Mouse (Mus musculus) layer of hippocampus, postnatal 25 days (tissue): ENCODE data around the gene Spsb1. TPM values are rescaled to one million over a fixed set of nuclear protein-coding genes. Genes with fewer than 3 reads are reported as not detected.

ENCODE experiments used
- DNase-seq, 2 experiments: peaks; one replicate each; pipeline ENCODE4 v3.0.0; 2022; ENCODE audit warnings: mixed read lengths in 2 of 2, low spot score in 1 of 2; ENCODE audit errors: extremely low spot score in 1 of 2
- total RNA-seq, 2 experiments: library from RNA; stranded (reverse); gene quantifications; 2 replicates each; pipeline ENCODE4 v1.2.3; 2021

The Spsb1 gene
- total RNA-seq, 2 experiments from 2014 or later, result 23.8 to 25.5 TPM

DNA sequence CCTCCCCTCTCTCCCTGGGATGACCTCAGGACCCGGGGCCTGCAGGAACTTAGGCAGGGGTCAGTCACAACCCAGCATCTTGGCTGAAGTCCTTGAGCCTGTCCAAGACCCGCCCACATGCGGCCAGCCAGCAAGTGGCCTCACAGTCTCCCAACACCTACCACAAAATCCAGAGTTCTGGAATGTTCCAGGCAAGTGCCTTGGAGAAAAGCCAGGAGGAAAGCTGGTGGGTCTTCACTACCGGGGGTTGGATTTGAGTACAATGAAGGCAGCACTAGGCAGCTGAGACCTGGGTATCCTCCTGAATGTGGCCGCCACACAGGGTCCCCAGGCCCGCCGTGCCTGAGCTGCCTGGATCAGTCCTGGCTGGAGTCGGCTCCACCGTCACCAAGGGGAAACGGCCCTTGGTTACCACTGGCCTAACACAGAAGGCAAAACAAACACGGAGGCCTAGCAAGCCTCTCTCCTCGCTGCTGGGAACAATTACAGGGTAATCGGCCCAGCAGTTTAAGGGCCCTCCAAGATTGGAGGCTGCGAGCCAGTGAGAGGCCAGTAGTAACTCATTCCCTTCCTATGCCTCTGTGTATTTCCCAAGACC lies 32.6 kb downstream of the Spsb1 start:
- DNase-seq, result no peak

GRCm38 (mm10) chr4:149920886-149921285 lies 34.0 kb downstream of the Spsb1 start:
- DNase-seq, result no peak

DNA sequence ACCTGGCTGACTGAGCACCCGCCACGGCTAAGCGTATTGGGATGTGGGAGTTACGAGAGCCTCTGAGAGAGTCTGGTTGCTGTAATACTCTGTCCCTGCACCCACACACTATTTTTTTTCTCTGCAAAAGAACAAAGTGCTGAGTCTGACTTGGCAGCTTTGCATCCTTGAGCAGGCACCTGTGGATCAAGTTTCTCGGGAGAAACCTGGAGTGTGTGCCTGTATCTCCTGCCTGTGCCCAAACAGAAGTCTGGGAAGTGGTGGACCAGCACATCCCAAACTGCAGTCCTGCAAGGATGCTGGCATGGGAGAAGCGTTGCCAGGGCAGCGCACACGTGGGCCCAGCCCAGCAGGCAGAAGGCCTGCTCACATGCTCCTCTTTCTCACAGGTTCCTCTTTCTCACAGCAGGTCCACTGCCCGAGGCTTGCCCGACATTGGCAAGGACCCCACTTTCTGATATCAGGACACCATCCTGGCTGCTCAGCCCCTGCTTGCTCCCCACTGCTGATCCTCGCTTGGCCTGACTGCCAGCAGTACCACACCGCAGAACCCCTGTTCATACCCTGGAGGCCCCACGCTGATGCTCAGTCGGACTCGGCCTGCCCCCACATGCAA lies 36.3 kb downstream of the Spsb1 start:
- DNase-seq, result peak in 1 of 2 experiments; percentile 30

GRCm38 (mm10) chr4:149916831-149917230 lies 38.0 kb downstream of the Spsb1 start:
- DNase-seq, result no peak

- no peak for DNase-seq
Observed at GRCm38 (mm10) chr4:149913709-149914370, 41.0 kb downstream of the Spsb1 start.

- DNase-seq, result no peak
Observed at GRCm38 (mm10) chr4:149912451-149912850, 42.4 kb downstream of the Spsb1 start.

GRCm38 (mm10) chr4:149910558-149910957 lies 44.3 kb downstream of the Spsb1 start:
- DNase-seq, result no peak

DNA sequence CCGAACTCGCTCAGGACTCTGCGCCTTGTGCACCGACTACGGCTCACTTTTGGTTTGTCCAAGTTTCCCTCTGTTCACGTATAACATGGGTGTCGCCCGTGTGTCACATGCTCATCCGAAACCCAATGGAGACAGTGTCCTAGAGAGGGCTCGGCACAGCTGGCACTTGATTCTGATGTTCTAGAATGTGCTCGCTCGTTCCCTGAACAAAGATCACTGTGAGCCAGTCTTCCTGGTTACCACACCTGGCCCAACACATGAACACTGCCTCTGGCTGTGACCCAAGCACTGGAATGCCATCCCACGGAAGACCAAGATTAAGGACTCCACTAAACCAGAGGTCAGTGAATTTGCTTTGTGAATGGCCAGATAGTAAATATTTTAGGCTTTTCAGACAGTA lies 45.3 kb downstream of the Spsb1 start:
- no peak for DNase-seq

- DNase-seq, result no peak
Observed at GRCm38 (mm10) chr4:149908923-149909322, 45.9 kb downstream of the Spsb1 start.

DNA sequence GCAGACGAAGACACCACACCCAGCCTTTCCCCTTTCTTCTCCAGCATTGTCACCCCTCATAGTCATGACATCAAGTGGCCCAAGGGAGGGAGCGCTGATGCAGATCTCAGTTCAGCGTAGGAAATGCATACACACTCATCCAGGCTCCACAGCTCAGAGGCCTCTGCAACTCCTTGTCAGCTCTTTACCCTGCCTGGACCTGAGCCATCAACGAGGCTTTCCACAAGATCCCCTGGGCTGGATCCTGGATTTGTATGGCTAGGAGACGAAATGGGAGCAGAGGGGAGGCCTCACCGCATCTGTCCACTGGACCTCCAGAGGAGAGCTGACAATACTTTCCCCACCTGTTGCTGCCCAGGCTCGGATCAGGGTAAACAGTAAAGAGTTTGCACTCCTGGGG lies 47.2 kb downstream of the Spsb1 start:
- no peak for DNase-seq

DNA sequence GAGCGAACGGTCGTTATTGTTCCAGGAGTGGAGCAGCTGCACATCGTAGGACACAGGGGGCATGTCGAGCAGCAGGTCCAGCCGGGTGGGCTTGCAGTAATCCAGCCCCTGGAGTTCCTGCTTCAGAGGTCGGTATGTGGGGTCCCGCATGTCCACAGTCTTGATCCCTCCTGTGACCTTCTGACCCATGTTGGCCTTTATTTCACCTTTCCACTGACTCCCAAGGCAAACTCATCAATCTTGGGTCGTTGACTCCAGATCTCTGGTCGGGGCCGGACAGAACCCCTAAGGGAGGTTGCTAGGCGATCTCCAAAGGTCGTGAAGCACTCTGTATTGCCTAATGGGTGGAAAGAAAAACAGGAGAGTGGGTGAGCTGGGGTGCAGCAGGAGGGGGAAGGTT lies 47.9 kb downstream of the Spsb1 start:
- DNase-seq, result no peak

DNA sequence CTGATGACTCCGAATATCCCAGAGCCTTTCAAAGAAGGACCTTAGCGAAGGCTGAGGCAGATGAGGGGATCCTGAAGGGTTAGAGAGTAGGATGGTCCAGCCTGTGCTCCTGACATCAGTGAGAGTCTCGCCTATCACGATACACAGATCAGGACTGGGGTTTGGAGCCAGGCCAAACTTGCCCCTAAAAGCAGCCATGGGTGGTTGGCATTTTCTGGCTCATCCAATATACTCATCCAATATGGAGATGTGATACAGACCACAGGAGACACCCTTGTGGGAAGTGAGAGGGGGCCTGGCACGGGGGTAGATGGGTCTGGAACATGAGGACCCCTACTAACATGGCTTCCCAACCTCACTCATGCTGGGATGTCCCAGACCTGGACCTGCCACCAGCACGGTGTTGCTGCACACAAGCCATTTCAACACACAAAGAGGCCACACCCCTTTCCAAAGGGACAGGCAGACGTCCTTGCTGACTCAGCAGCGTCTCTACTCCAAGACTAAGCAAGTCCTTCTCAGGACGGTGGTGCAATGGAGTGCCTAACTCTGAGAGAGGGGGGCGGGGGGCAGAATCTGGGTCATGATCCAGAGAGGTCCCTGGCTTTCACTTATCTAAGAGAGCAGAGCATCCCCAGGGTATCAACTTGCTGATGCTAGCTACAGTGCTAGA lies 49.4 kb downstream of the Spsb1 start:
- DNase-seq, result no peak

DNA sequence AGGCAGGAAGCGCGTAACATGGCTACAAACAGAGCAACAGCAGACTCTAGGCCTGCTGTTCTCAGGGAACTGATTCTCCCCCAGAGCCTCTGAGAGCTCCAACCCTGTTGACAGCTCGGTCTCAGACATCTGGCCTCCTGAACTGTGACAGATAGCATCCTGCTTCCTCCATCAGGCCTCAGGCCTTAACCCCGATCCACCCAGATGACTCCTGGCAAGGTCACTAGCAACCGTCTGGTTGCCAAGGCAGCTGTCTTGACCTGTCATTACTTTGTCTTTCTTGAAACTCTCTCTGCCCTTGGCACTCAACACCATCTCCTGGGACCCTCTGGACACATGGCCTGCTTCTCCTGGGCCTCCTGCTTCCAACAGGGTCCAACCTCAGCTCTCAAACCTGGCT lies 51.8 kb downstream of the Spsb1 start:
- DNase-seq, result no peak

GRCm38 (mm10) chr4:149901349-149901782 lies 53.5 kb downstream of the Spsb1 start:
- no peak for DNase-seq

DNA sequence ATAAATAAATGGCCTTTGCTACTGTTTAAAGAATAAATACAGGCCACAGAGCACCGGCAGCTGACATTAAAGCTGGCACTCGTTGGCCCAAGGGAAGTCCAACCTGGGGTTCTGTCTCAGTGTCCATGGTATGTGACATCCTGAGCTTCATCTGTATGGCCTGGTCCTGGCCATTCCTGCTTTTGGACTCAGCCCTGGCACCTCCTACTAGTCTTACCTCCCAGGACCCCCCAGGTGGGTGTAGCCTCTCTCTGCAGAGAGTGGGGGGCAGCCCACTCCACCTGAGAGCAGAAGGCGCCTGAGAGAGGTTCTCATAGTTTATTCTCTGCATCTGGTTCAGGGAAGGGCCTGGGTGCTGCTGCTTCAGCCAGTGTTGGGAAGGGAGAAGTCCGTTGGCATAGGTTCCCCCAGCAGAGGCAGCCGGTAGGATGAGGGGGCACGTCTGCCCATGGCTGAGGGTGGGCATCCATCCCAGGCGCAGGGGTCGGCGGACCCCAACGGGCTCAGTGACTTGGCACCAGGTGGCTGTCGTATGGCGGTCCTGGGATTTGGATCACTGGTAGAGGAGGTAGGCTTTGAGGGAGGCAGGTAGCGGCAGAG lies 57.1 kb downstream of the Spsb1 start:
- DNase-seq, result no peak

GRCm38 (mm10) chr4:149896024-149896538 lies 58.8 kb downstream of the Spsb1 start:
- no peak for DNase-seq

- DNase-seq, result no peak
Observed at GRCm38 (mm10) chr4:149895226-149895625, 59.6 kb downstream of the Spsb1 start.

GRCm38 (mm10) chr4:149894300-149894699 lies 60.5 kb downstream of the Spsb1 start:
- DNase-seq, result no peak

- no peak for DNase-seq
Observed at GRCm38 (mm10) chr4:149893611-149894151, 61.2 kb downstream of the Spsb1 start.

- no peak for DNase-seq
Observed at GRCm38 (mm10) chr4:149891172-149891960, 63.5 kb downstream of the Spsb1 start.
